Mouse (Mus musculus) cerebellum, adult 2 months (tissue): ENCODE data around the gene Nipa1.

Source experiments
- CTCF ChIP-seq: fragments of 200-500 bp; IDR thresholded peaks from 2 replicates; pipeline ENCODE4 v1.5.1; 2011; ENCODE audit warnings: low read depth, mild to moderate bottlenecking, control low read depth, low read length, moderate library complexity, borderline replicate concordance; ENCODE audit not compliant: insufficient read depth
- POLR2A ChIP-seq: fragments of 200-500 bp; IDR thresholded peaks from 2 replicates; pipeline ENCODE4 v1.6.1; 2011; ENCODE audit warnings: low read length, control low read depth, borderline replicate concordance; ENCODE audit not compliant: insufficient read depth

- TF ChIP-seq CTCF = no peak
- TF ChIP-seq POLR2A = no peak
Measured at GRCm38 (mm10) chr7:55935025-55935424, 84.7 kb downstream of the Nipa1 start.
